Mouse (Mus musculus) liver (tissue): ENCODE results near the gene Vapa.
A peak's percentile ranks its signal among the peaks of the same experiment; 100 is the strongest.
"Not testable (repeated sequence)": the region's sequence is repeated elsewhere in the genome, so short reads cannot be mapped to it uniquely, and the experiment has no call there.

Experiments used
- DNase-seq: peaks from one replicate; pipeline ENCODE4 v3.0.0-alpha.2; 2020; ENCODE audit warnings: mixed read lengths

The Vapa gene

DNA sequence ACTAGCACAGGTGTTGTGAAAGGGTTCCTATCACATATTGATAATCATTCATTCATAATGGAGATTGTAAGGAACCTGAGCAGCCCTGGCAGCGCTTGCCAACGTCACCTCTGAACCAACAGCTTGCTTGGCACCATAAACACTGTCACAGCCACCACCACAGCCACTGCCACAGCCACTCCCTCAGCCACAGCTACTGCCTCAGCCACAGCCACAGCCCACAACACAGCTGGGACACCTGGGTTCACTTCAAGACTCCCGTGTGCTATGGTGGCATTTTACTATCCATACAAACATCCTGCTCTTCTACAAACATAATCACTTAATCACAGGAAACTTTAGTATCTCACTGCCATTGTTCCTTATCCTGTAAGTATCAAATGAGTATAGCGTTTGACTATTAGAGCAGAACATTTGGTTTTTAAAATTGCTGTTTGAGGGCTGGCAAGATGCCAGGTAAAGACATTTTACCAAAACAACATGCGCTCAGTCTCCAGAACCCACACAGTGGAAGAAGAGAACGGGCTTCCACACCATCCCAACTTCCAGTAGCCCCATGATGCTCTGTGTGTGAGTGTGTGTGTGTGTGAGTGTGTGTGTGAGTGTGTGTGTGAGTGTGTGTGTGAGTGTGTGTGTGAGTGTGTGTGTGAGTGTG, 51.9 kb downstream of the Vapa start:
- DNase-seq, result no peak

- peak; percentile 33 for DNase-seq
These were observed 54.1 kb downstream of the Vapa start for GRCm38 (mm10) chr17:65559273-65559672.

GRCm38 (mm10) chr17:65558788-65559187, 54.6 kb downstream of the Vapa start:
- DNase-seq, result no peak

DNA sequence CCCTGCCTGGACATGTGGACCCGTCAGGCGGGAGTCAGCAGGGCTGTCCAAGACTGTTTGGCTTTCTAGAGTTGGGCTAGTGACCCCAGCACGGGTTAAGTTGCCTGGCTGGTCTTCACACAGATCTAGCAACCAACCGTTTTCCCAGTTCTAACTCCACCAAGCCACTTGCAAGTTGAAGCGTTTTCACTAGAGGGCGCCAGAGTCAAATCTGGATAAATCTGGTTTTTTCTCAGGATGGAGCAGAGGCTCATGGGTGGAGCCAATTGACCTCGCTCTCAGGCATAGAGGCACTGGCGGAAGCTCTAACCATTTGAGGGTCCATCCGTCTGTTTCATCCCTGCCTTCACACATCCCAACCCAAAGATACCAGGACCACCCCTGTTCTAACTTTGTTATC, 55.1 kb downstream of the Vapa start:
- DNase-seq, result peak; percentile 70

DNA sequence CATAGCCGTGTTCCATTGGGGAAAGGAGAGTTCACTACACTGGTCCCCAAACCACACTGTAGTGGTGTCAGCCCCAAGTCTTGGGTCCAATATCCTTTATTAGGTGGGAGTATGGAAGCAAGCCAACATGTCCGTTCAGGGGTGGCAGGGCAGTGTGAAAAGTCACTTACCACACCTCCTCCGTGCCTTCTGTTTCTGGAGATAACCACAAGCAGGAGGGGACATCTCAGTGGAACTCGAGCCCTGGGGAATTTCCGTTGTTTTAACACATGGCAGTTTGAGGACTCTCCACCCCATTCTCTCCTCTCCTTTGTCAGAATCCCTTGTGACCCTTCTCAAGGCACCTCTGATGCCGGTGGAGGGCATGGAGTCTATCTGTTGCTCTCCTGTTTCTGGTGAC, 56.1 kb downstream of the Vapa start:
- DNase-seq, result peak; percentile 56

- DNase-seq, result peak; percentile 35
These were observed 56.6 kb downstream of the Vapa start for GRCm38 (mm10) chr17:65556798-65557197.

DNA sequence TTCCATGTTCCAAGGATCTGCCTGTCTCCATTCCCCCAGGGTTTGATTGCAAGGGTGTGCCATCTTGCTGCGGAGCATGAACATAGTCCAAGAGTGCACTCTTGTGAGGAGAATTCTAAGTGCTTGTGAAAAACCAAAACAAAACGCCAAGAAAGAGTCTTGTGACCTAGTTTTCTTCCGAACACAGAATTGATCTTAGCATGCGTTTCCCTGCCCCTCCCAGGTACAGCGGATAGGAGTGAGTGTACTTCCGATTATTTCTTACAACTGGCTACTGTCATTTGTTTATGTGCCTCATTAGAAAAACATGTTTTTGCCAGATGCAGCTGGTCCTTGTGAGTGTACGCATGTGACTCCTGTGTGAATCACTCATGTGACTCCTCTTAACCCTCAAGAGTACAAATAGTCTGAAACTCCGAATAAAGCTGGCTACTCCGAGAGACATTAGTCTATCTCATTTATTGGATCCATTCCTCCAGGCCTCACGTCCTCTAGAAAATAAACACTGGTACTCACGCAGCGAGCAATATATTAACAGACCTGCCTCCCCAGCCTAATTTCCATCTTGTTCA, 60.8 kb downstream of the Vapa start:
- DNase-seq, result no peak

GRCm38 (mm10) chr17:65550357-65550756, 63.0 kb downstream of the Vapa start:
- DNase-seq, result no peak

DNA sequence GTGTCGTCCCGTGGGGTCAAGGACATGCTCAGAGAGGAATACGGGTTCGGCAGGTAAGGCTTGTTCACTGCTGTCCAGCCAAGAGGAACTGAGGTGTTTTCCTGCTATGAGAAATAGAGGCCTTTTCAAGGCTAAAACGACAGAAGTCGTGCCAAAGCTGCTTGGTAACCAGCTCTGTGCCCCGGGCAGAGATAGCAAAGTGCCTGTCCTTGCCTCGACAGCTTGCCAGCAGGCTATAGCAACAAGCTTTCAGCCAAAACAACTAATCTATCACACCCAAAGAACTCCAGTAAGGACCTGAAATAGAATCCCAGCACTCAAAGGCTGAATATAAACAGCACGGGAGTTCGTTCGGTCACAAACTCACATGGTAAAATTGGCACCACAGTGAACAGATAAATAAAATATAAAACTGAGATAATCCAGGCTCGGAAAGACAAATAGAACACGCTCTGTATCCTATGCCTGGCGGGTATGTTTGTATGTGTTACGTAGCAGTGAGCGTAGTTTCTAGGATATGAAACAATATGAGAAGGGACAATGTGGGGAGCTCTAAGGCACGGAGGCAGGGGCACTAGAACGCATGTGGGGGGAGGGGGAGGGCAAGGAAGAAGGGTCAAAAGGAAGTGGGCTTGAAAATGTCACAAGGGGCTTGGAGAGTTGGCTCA, 64.5 kb downstream of the Vapa start:
- no peak for DNase-seq

DNA sequence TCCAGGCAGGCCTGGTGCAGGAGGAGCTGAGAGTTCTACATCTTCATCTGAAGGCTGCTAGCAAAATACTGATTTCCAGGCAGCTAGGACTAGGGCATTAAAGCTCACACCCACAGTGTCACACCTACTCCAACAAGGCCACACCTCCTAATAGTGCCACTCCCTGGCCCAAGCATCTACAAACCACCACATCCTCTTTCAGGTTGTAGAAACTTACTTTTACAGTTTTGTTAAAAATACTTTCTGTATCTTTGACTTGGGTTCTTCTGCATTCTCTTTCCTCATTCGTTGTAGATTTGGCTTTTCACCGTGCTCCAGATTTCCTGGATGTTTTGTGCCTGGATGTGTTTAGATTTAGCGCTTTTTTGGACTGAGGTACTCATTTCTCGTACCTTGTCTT, 67.1 kb downstream of the Vapa start:
- not testable (repeated sequence) for DNase-seq

GRCm38 (mm10) chr17:65540441-65541272, 72.7 kb downstream of the Vapa start, which contains the start of gene Tmem232:
TSS of gene Tmem232 (minus strand) at chr17:65540782.
- no peak for DNase-seq

GRCm38 (mm10) chr17:65536156-65536555, 77.2 kb downstream of the Vapa start:
- peak; percentile 45 for DNase-seq

DNA sequence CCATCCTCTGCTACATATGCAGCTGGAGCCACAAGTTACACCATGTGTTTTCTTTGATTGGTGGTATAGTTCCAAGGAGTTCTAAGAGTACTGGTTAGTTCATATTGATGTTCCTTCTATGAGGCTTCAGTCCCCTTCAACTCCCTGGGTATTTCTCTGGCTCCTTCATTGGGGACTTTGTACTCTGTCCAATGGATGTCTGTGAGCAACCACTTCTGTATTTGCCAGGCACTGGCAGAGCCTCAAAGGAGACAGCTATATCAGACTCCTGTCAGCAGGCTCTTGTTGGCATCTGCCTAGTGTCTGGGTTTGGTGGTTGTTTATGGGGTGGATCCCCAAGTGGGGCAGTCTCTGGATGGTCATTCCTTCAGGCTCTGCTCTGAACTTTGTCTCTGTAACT, 81.0 kb downstream of the Vapa start:
- not testable (repeated sequence) for DNase-seq
